In genomic region chr10:62340991-62341390, GRCm38 (mm10) we compare ENCODE assay signal across 7 mouse cellular contexts. TPM values are rescaled to one million over a fixed set of nuclear protein-coding genes. Genes with fewer than 3 reads are reported as not detected.
DNase-seq lines count a peak whose midpoint lies in the region; ATAC-seq and TF ChIP-seq lines count a peak whose summit lies in the region.

No protein-coding gene starts in this region.

- H3K4me2 ChIP-seq in forebrain, embryonic 13.5 days, result peak overlapping the region; percentile 91
- H3K4me2 ChIP-seq in limb, embryonic 13.5 days (replicated peaks), result peak overlapping the region; percentile 89

- ATAC-seq in megakaryocyte, adult 5-6 weeks (ENCODE audit: poor library complexity, severe bottlenecking), result no peak
- ATAC-seq in forebrain, embryonic 13.5 days, result no peak
- ATAC-seq in limb, embryonic 13.5 days (ENCODE audit: low FRiP score, low read depth), result no peak

- no peaks in the 10 kb centered on the region for H3K9me3 ChIP-seq in megakaryocyte, embryonic 14.5 days
- no peaks in the 10 kb centered on the region for H3K9me3 ChIP-seq in forebrain, embryonic 13.5 days (replicated peaks)
- H3K9me3 ChIP-seq in limb, embryonic 13.5 days, result no peaks in the 10 kb centered on the region

- no peak for TF ChIP-seq CTCF in small intestine, adult 2 months (IDR thresholded peaks at IDR 0.05; ENCODE audit: extremely low read depth, insufficient read length, insufficient replicate concordance, low read depth, low read length)

- H3K4me1 ChIP-seq in megakaryocyte, embryonic 14.5 days, result peaks cover 79% of the 10 kb centered on the region
- H3K4me1 ChIP-seq in forebrain, embryonic 13.5 days, result peaks cover 32% of the 10 kb centered on the region
- peaks cover 42% of the 10 kb centered on the region for H3K4me1 ChIP-seq in limb, embryonic 13.5 days
- peaks cover 22% of the 10 kb centered on the region for H3K4me1 ChIP-seq in small intestine, adult 2 months (ENCODE audit: control insufficient read depth, insufficient read depth, insufficient read length, low read length)

- no peak overlapping the region for H3K27ac ChIP-seq in forebrain, embryonic 13.5 days
- H3K27ac ChIP-seq in limb, embryonic 13.5 days, result peak overlapping the region; percentile 81
- H3K27ac ChIP-seq in small intestine, adult 2 months (ENCODE audit: insufficient read depth, low read depth, low read length), result peak overlapping the region; percentile 90

- WGBS in forebrain, embryonic 13.5 days, result 16% methylated on average over 3 of the region's 3 CpGs
- 16% methylated on average over 3 of the region's 3 CpGs for WGBS in limb, embryonic 13.5 days
- 22% methylated on average over 3 of the region's 3 CpGs for WGBS in small intestine, adult 2 months

- TF ChIP-seq POLR2A in small intestine, adult 2 months (IDR thresholded peaks at IDR 0.05; ENCODE audit: low read depth, low read length), result no peak

- H3K9ac ChIP-seq in forebrain, embryonic 13.5 days, result peak overlapping the region; percentile 80
- H3K9ac ChIP-seq in limb, embryonic 13.5 days, result peak overlapping the region; percentile 75

- no peaks in the 10 kb centered on the region for H3K27me3 ChIP-seq in megakaryocyte, embryonic 14.5 days (replicated peaks)
- no peaks in the 10 kb centered on the region for H3K27me3 ChIP-seq in forebrain, embryonic 13.5 days
- H3K27me3 ChIP-seq in limb, embryonic 13.5 days, result no peaks in the 10 kb centered on the region
- H3K27me3 ChIP-seq in small intestine, adult 2 months (ENCODE audit: control insufficient read depth, insufficient read depth, low read length), result no peaks in the 10 kb centered on the region

- H3K36me3 ChIP-seq in megakaryocyte, embryonic 14.5 days (replicated peaks; ENCODE audit: low read length), result peaks cover 49% of the 10 kb centered on the region
- no peaks in the 10 kb centered on the region for H3K36me3 ChIP-seq in forebrain, embryonic 13.5 days (ENCODE audit: poor library complexity, severe bottlenecking)
- no peaks in the 10 kb centered on the region for H3K36me3 ChIP-seq in limb, embryonic 13.5 days
- H3K36me3 ChIP-seq in small intestine, adult 2 months (ENCODE audit: control insufficient read depth, insufficient read depth, low read length), result no peaks in the 10 kb centered on the region

- intact Hi-C loops in gastrocnemius, postnatal 14 days (cut with DNase I; ENCODE audit: low total_unique reads), result loop anchor here (10.0 kb wide), 1 partner anchor 64 kb away; no protein-coding TSS in a partner anchor

- H3K4me3 ChIP-seq in megakaryocyte, embryonic 14.5 days (replicated peaks), result peak overlapping the region; percentile 93
- H3K4me3 ChIP-seq in forebrain, embryonic 13.5 days, result peak overlapping the region; percentile 75
- H3K4me3 ChIP-seq in limb, embryonic 13.5 days, result peak overlapping the region; percentile 76
- H3K4me3 ChIP-seq in small intestine, adult 2 months (ENCODE audit: low read depth, low read length), result peak overlapping the region; percentile 74

- DNase-seq in T-cell, adult 2 months (ENCODE audit: low spot score), result no peak
- DNase-seq in gastrocnemius, postnatal 14 days, result no peak

RNA-seq across cellular contexts. Expression of gene Hk1, which starts 38.7 kb away (rescaled TPM):
- 509 and 816 TPM in 2 replicates for polyA plus RNA-seq in megakaryocyte, embryonic 14.5 days (2012; ENCODE audit: insufficient read depth, low replicate concordance)
- total RNA-seq in megakaryocyte, adult 5-6 weeks (2015), result 17.9 and 18.8 TPM in 2 replicates
- 39.7 and 49.7 TPM in 2 replicates for total RNA-seq in megakaryocyte, adult 5-6 weeks (2017)
- 39.5 and 46.8 TPM in 2 replicates for polyA plus RNA-seq in forebrain, embryonic 13.5 days (2015; fragmentation: Nextera tagmentation; extraction: Ambion mirVana)
- polyA plus RNA-seq in limb, embryonic 13.5 days (2015; fragmentation: Nextera tagmentation; extraction: Ambion mirVana), result 40.1 and 44.7 TPM in 2 replicates
- polyA plus RNA-seq in small intestine, adult 2 months (2012; rRNA removed), result 9.4 and 10.0 TPM in 2 replicates
- 10 to 100 TPM; 12.6 to 16.3 TPM for total RNA-seq in gastrocnemius, postnatal 14 days (2021)

Comparison
In these comparisons a context has a peak if more than half of its experiments do, and no peak if none do; other contexts are left out.
1. RNA of gene Hk1, which starts 38.7 kb away (polyA plus RNA-seq): 509 to 816 TPM in megakaryocyte, embryonic 14.5 days; 40.1 to 44.7 TPM in limb, embryonic 13.5 days, 39.5 to 46.8 TPM in forebrain, embryonic 13.5 days and 9.4 to 10.0 TPM in small intestine, adult 2 months; every median in the first group is over 10 times any median in the second.
2. Peak in every context shown above with its lines, with median percentiles within 50 percentile points of each other: H3K4me3 ChIP-seq.